In genomic region chr11:55712350-55712749, GRCm38 (mm10) we compare ENCODE assay signal across 12 mouse cellular contexts.
A peak's percentile ranks its signal among the peaks of the same experiment; 100 is the strongest.
DNase-seq lines count a peak whose midpoint lies in the region; ATAC-seq and TF ChIP-seq lines count a peak whose summit lies in the region.
"Had no signal": no experiment of that assay in that cellular context is flagged by ENCODE, and none has a peak within 500 bp of the region (broad histone marks: within the 10 kb centered on the region; RNA-seq: fewer than 3 reads in every experiment).

No protein-coding gene starts in this region.

- TF ChIP-seq POLR2A in heart, adult 2 months (IDR thresholded peaks at IDR 0.05; ENCODE audit: insufficient read depth, low read depth, low read length): no peak

- H3K27me3 ChIP-seq in heart, adult 2 months (ENCODE audit: control insufficient read depth, insufficient read depth, low read length): no peaks in the 10 kb centered on the region
- H3K27me3 ChIP-seq in liver, embryonic 11.5 days (replicated peaks; ENCODE audit: control insufficient read depth, insufficient read depth, low read length): no peaks in the 10 kb centered on the region
- H3K27me3 ChIP-seq: megakaryocyte, embryonic 14.5 days had no signal

- no peaks in the 10 kb centered on the region for H3K9me3 ChIP-seq in liver, embryonic 11.5 days (ENCODE audit: control insufficient read depth, low read length)
- H3K9me3 ChIP-seq: megakaryocyte, embryonic 14.5 days had no signal

- H3K79me2 ChIP-seq in heart, adult 2 months (replicated peaks; ENCODE audit: control insufficient read depth, insufficient read depth, low read length): no peaks in the 10 kb centered on the region

- no peak overlapping the region for H3K9ac ChIP-seq in heart, adult 2 months (ENCODE audit: low read depth, low read length)
- no peak overlapping the region for H3K9ac ChIP-seq in liver, embryonic 11.5 days (ENCODE audit: low read depth, low read length)

- 61% methylated on average over 1 of the region's 1 CpGs for WGBS in heart, adult 2 months
- 79% methylated on average over 1 of the region's 1 CpGs for WGBS in liver, embryonic 11.5 days

- H3K4me1 ChIP-seq in heart, adult 2 months (ENCODE audit: control insufficient read depth, insufficient read depth, low read length): no peaks in the 10 kb centered on the region
- H3K4me1 ChIP-seq in liver, embryonic 11.5 days (replicated peaks; ENCODE audit: control insufficient read depth, insufficient read depth, low read length): no peaks in the 10 kb centered on the region
- H3K4me1 ChIP-seq: megakaryocyte, embryonic 14.5 days had no signal

- no peak for TF ChIP-seq CTCF in heart, adult 2 months (IDR thresholded peaks at IDR 0.05)

- ATAC-seq in liver, embryonic 11.5 days (replicated peaks; ENCODE audit: low FRiP score): no peak
- ATAC-seq: inflammation-experienced regulatory T-cells, adult 6 months had no signal

- H3K4me2 ChIP-seq in liver, embryonic 11.5 days: no peak overlapping the region

- DNase-seq in heart, adult 2 months: peak; percentile 9 to 14
- DNase-seq in heart, postnatal 25 days (ENCODE audit: low spot score): no peak
- peak; percentile 2 for DNase-seq in layer of hippocampus, adult 11-12 months (ENCODE audit: low spot score)
- no peak for DNase-seq in layer of hippocampus, adult 9-10 months (ENCODE audit: low spot score)
- DNase-seq in cerebellum, adult 11 months: peak; percentile 71
- peak; percentile 78 to 85 for DNase-seq in cerebellum, postnatal 36 days
- DNase-seq in lung, postnatal 25 days (ENCODE audit: low spot score): no peak
- DNase-seq in liver, embryonic 11.5 days (ENCODE audit: low spot score): no peak
- DNase-seq: adrenal gland, adult 8-10 months had no signal

- H3K36me3 ChIP-seq in heart, adult 2 months (ENCODE audit: control insufficient read depth, insufficient read depth, low read length): no peaks in the 10 kb centered on the region
- no peaks in the 10 kb centered on the region for H3K36me3 ChIP-seq in liver, embryonic 11.5 days (ENCODE audit: control insufficient read depth, insufficient read depth, low read length)

- intact Hi-C loops in heart, adult 2 months (cut with DNase I): no loop called here
- intact Hi-C loops in heart, postnatal 25 days (cut with DNase I): no loop called here

- H3K27ac ChIP-seq in heart, adult 2 months: no peak overlapping the region
- no peak overlapping the region for H3K27ac ChIP-seq in liver, embryonic 11.5 days (ENCODE audit: low read depth, low read length)

- TF ChIP-seq EP300 in heart, adult 2 months (IDR thresholded peaks at IDR 0.05; ENCODE audit: insufficient read depth, low read depth, low read length): no peak

- H3K4me3 ChIP-seq in heart, adult 2 months: no peak overlapping the region
- H3K4me3 ChIP-seq in liver, embryonic 11.5 days (ENCODE audit: low read depth, low read length): no peak overlapping the region
- H3K4me3 ChIP-seq: erythroblast, embryonic 14.5 days; megakaryocyte, embryonic 14.5 days had no signal

Comparison
In these comparisons a context has a peak if more than half of its experiments do, and no peak if none do; other contexts are left out.
1. DNase-seq: peak in heart, adult 2 months (2 of 2), layer of hippocampus, adult 11-12 months (single experiment), cerebellum, adult 11 months (single experiment) and cerebellum, postnatal 36 days (2 of 2); none in heart, postnatal 25 days (single experiment), layer of hippocampus, adult 9-10 months (single experiment), lung, postnatal 25 days (single experiment) and liver, embryonic 11.5 days (single experiment).